Mouse (Mus musculus): ENCODE measurements around the gene Cd101. TPM values are rescaled to one million over a fixed set of nuclear protein-coding genes. Genes with fewer than 3 reads are reported as not detected.
A peak's percentile ranks its signal among the peaks of the same experiment; 100 is the strongest.

The Cd101 gene
- polyA plus RNA-seq, 1 experiment from 2014 or later: 0.06 TPM

DNA sequence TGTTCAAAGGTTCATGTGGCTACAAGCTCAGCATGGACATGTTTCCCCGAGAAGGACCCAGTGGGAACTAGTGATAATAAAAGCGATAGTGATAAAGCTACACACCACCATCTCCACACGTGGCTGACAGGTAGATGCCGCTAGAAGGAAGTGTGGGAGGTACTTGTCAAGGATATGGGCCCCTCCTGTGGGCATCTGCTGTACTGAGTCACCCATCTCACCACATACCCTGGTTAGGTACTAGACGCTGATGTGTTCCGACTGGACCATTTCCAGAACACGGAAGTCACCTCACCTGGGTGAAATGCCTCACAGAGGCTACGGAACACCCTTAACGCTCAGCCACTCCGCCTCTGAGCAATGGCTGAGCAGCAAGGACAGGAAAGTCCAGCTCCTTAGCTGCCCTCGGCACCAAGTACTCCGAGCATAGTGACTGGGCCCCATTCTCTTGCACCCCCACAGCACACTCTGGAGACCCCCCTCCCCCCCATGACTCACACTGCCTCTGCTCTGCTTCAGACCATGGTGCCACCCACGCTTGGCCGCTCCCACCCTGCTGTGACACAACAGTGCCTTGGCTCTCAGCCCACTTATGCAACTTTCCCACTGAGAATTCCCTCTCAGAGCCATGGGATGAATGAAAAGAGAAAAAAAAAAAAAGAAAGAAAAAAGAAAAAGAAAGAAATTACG, 18.4 kb upstream of the Cd101 start:
- Histone ChIP-seq H3K4me1 (ENCODE audit: insufficient read depth, low read length) (peaks cover 4% of the 10 kb centered on the region; the same call in 1 of the 2 replicates), H3K4me3 (ENCODE audit: low read length) (no peak overlapping the region), H3K27ac (ENCODE audit: low read length) (no peak overlapping the region), H3K27me3 (ENCODE audit: insufficient read depth, low read length) (no peaks in the 10 kb centered on the region), H3K9me3 (ENCODE audit: low read length) (no peaks in the 10 kb centered on the region), H3K36me3 (ENCODE audit: insufficient read depth, low read length) (peaks cover 12% of the 10 kb centered on the region), H3K4me2 (replicated peaks; ENCODE audit: low read depth, low read length) (no peak overlapping the region), H3K9ac (replicated peaks; ENCODE audit: low read length) (no peak overlapping the region)
- peak; percentile 51; the same call in 1 of the 2 replicates for ATAC-seq (ENCODE audit: low FRiP score, low TSS enrichment)
- WGBS: 79% methylated on average over 15 of the region's 15 CpGs

DNA sequence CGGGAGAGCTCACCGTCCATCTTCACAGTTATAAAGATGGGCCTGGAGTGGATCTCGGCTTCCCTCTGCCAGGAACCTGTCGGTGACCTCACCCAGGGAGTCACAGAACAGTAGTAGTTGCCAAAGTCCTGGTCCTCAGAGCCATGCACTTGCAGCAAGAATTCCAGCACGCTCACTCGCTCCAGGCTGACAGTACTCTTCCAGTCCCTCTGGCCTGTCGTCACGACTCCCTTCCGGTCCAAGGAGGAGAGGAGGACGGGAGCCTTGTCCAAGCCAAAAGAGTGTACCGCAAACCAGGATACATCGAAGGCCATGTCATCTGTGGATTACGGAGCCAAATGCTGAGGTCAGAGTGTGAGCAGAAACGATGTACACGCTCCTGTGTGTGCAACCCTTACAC, 16.1 kb upstream of the Cd101 start:
- Histone ChIP-seq H3K36me3 (ENCODE audit: insufficient read depth, low read length) (peaks cover 17% of the 10 kb centered on the region), H3K9ac (replicated peaks; ENCODE audit: low read length) (no peak overlapping the region), H3K4me3 (ENCODE audit: low read length) (no peak overlapping the region), H3K4me1 (ENCODE audit: insufficient read depth, low read length) (peaks cover 4% of the 10 kb centered on the region; the same call in 1 of the 2 replicates), H3K27ac (ENCODE audit: low read length) (no peak overlapping the region), H3K27me3 (ENCODE audit: insufficient read depth, low read length) (no peaks in the 10 kb centered on the region), H3K9me3 (ENCODE audit: low read length) (no peaks in the 10 kb centered on the region), H3K4me2 (replicated peaks; ENCODE audit: low read depth, low read length) (no peak overlapping the region)
- WGBS: 93% methylated on average over 15 of the region's 15 CpGs
- no peak for ATAC-seq (ENCODE audit: low FRiP score, low TSS enrichment)

DNA sequence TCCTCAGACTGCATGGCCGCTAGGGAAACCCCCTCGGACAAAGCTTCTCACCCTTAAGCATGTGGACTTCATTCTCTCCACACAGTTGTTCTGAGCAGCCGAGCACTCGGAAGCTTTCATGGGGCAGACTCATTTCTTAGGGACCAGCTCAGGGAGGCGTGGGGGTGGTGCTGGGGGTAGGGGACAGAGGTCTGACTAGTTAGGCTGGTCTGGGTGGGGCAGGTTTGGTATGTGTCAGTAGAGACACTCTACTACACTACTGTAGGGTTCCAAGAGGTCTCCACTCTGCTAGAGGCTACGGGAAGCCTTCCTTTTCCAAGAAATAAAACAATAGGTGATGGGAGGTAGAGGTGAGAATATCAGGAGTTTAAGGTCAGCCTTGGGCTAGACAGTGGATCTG, 15.3 kb upstream of the Cd101 start:
- no peaks in the 10 kb centered on the region for H3K9me3 ChIP-seq (ENCODE audit: low read length)
- peaks cover 4% of the 10 kb centered on the region; the same call in 1 of the 2 replicates for H3K4me1 ChIP-seq (ENCODE audit: insufficient read depth, low read length)
- ATAC-seq (ENCODE audit: low FRiP score, low TSS enrichment): 0 out of 2 replicates have a peak, but pooled peaks have one; percentile 33
- H3K27me3 ChIP-seq (ENCODE audit: insufficient read depth, low read length): no peaks in the 10 kb centered on the region
- no peak overlapping the region for H3K4me3 ChIP-seq (ENCODE audit: low read length)
- 71% methylated on average over 6 of the region's 6 CpGs for WGBS
- peaks cover 17% of the 10 kb centered on the region for H3K36me3 ChIP-seq (ENCODE audit: insufficient read depth, low read length)
- no peak overlapping the region for H3K9ac ChIP-seq (replicated peaks; ENCODE audit: low read length)
- no peak overlapping the region for H3K27ac ChIP-seq (ENCODE audit: low read length)
- no peak overlapping the region for H3K4me2 ChIP-seq (replicated peaks; ENCODE audit: low read depth, low read length)

DNA sequence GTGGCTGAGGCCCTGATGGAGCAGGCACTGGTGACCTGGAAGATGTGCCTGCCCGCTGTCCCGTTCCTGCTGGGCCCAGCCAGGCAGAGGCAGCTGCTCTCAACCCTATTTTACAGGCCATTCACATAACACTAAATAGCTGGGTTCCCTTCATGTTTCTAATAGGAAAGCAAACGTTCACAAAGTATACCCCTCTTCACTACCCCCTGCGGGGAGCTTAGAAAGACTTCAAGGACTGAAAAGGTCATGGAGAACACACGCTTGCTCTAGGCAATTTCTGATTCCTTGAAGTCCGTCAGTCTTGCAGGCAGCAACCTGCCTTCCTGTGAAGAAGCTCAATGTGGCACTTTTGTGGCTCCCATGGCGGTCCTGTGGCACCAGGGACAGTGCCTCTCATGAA, 12.6 kb upstream of the Cd101 start:
- Histone ChIP-seq H3K27me3 (ENCODE audit: insufficient read depth, low read length) (no peaks in the 10 kb centered on the region), H3K36me3 (ENCODE audit: insufficient read depth, low read length) (peaks cover 14% of the 10 kb centered on the region), H3K4me2 (replicated peaks; ENCODE audit: low read depth, low read length) (no peak overlapping the region), H3K9ac (replicated peaks; ENCODE audit: low read length) (no peak overlapping the region), H3K27ac (ENCODE audit: low read length) (no peak overlapping the region), H3K4me1 (ENCODE audit: insufficient read depth, low read length) (peaks cover 8% of the 10 kb centered on the region; the same call in 1 of the 2 replicates), H3K9me3 (ENCODE audit: low read length) (no peaks in the 10 kb centered on the region), H3K4me3 (ENCODE audit: low read length) (no peak overlapping the region)
- WGBS: 86% methylated on average over 7 of the region's 7 CpGs
- ATAC-seq (ENCODE audit: low FRiP score, low TSS enrichment): no peak

DNA sequence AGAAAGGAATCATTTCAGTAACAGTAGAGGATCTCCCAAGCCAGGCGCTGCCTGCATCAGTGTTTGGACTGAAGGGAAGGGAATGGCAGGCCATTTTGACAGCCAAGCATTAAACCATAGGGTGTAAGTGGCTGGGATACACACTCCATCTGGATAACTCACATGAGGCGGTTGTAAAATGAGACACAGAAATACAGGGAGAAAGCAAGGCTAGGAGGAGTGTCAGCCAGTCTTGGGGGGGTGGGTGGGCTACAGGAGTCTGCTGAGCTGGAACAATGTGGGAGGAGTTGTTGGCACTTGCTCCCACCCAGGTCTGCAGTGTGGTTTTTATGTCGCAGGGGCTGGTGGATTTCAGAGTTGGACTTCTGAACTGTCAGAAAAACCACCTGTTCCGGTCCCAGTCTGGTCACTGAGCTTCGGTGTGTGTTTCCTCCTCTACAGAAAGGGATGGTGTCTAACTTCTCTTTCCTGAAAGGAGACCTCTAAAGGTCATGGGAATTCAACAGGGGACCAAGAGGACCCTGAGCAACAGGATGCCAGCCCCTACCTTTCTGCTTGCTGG, 8.7 kb upstream of the Cd101 start:
- Histone ChIP-seq H3K36me3 (ENCODE audit: insufficient read depth, low read length) (peaks cover 8% of the 10 kb centered on the region), H3K4me2 (replicated peaks; ENCODE audit: low read depth, low read length) (no peak overlapping the region), H3K9me3 (ENCODE audit: low read length) (no peaks in the 10 kb centered on the region), H3K4me3 (ENCODE audit: low read length) (no peak overlapping the region), H3K9ac (replicated peaks; ENCODE audit: low read length) (no peak overlapping the region), H3K27me3 (ENCODE audit: insufficient read depth, low read length) (no peaks in the 10 kb centered on the region), H3K27ac (ENCODE audit: low read length) (no peak overlapping the region), H3K4me1 (ENCODE audit: insufficient read depth, low read length) (peaks cover 8% of the 10 kb centered on the region; the same call in 1 of the 2 replicates)
- ATAC-seq (ENCODE audit: low FRiP score, low TSS enrichment): peak; percentile 74; the same call in 1 of the 2 replicates
- 44% methylated on average over 5 of the region's 5 CpGs for WGBS

DNA sequence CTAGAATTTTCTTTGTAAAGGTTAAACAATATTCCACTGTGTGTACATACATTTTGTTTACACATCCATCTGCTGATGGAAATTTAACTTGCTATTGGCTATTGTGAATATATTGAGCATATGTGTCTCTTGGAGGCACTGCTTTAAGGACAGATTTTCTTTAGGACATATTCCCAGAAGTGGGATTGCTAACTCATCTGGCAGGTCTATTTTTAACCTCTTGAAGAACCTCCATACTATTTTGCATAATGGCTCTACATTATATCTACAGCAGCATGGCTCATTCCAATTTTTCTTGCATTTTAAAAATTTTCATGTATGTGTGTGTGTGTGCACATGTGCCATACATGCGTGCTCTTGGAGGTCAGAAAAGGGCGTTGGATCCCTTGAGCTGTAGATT, 6.6 kb upstream of the Cd101 start:
- no peak overlapping the region for H3K9ac ChIP-seq (replicated peaks; ENCODE audit: low read length)
- H3K4me2 ChIP-seq (replicated peaks; ENCODE audit: low read depth, low read length): no peak overlapping the region
- H3K36me3 ChIP-seq (ENCODE audit: insufficient read depth, low read length): no peaks in the 10 kb centered on the region
- no peak overlapping the region for H3K4me3 ChIP-seq (ENCODE audit: low read length)
- H3K4me1 ChIP-seq (ENCODE audit: insufficient read depth, low read length): peaks cover 17% of the 10 kb centered on the region
- 93% methylated on average over 2 of the region's 2 CpGs for WGBS
- no peak for ATAC-seq (ENCODE audit: low FRiP score, low TSS enrichment)
- no peaks in the 10 kb centered on the region for H3K27me3 ChIP-seq (ENCODE audit: insufficient read depth, low read length)
- no peak overlapping the region for H3K27ac ChIP-seq (ENCODE audit: low read length)
- no peaks in the 10 kb centered on the region for H3K9me3 ChIP-seq (ENCODE audit: low read length)

DNA sequence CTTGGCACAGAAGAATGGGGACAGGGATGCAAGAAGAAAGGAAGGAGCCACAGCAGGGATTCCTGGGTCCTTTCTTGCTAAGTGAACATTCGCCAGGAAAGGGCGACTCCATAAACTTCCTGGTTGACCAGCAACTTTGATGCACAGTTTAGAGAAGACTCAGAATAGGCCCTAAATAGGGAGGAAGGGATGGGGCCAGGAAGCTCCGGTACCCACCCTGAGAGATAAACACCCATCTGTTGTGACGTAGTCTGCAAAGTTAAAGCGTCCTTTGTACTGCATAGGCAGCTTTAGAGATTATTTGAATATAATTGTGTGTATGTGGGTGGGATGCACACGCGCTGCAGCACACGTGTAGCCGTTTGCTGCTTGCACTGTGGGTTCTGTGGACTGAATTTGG, 5.2 kb upstream of the Cd101 start:
- H3K4me3 ChIP-seq (ENCODE audit: low read length): no peak overlapping the region
- no peak for ATAC-seq (ENCODE audit: low FRiP score, low TSS enrichment)
- no peaks in the 10 kb centered on the region for H3K27me3 ChIP-seq (ENCODE audit: insufficient read depth, low read length)
- H3K36me3 ChIP-seq (ENCODE audit: insufficient read depth, low read length): no peaks in the 10 kb centered on the region
- no peak overlapping the region for H3K9ac ChIP-seq (replicated peaks; ENCODE audit: low read length)
- H3K27ac ChIP-seq (ENCODE audit: low read length): no peak overlapping the region
- no peaks in the 10 kb centered on the region for H3K9me3 ChIP-seq (ENCODE audit: low read length)
- WGBS: 88% methylated on average over 9 of the region's 9 CpGs
- H3K4me1 ChIP-seq (ENCODE audit: insufficient read depth, low read length): peaks cover 17% of the 10 kb centered on the region
- H3K4me2 ChIP-seq (replicated peaks; ENCODE audit: low read depth, low read length): no peak overlapping the region

DNA sequence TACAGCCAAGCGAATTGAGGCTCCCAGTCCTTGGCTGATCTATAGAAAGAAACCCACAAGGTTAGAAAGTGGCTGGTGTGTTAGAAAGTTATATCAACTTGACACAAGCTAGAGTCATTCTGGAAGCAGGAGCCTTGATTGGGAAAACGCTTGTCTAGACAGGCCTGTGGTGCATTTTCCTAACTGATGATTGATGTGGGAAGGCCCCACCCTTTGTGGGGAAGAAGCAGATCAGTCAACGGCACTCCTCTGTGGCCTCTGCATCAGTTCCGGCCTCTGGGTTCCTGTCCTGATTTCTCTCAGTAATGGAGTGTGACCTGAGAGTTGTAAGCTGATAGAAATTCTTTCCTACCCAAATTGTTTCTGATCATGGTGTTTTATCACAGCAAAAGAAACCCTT, 4.3 kb upstream of the Cd101 start:
- 43% methylated on average over 4 of the region's 4 CpGs for WGBS
- ATAC-seq (ENCODE audit: low FRiP score, low TSS enrichment): no peak
- no peaks in the 10 kb centered on the region for H3K9me3 ChIP-seq (ENCODE audit: low read length)

DNA sequence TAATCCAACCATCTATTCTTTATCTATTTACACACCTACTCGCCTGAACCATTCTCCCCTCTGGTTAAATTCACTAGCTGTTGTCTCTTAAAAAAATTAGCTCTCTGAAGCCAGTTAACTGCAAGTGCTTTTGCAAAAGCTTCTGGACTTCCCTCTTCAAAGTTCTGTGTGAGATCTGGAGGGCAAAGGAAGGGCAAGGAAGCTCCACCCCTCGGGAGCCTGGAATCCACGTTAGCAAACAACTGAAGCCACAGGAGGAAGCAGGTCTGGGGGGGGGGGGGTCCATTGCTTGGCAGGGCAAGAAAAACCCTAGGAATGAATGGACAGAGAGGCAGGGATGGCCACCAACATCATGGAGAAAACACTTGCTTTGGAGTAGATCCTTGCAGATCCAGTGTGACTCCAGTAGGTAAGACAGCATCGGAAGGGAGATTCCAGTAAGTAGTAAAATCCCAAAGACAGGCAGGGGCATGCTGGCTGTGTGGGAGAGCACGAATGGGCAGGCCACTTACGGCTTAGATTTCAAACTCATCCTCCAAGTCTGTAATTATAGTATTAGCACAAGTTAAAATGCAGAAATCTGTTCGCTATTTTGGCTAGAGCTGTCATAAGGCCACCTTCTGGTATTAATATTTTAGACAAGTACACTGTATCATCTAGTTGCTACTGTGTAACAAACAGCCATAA, 2.2 kb upstream of the Cd101 start:
- Histone ChIP-seq H3K9ac (replicated peaks; ENCODE audit: low read length) (no peak overlapping the region), H3K4me3 (ENCODE audit: low read length) (no peak overlapping the region), H3K4me2 (replicated peaks; ENCODE audit: low read depth, low read length) (no peak overlapping the region), H3K9me3 (ENCODE audit: low read length) (no peaks in the 10 kb centered on the region), H3K36me3 (ENCODE audit: insufficient read depth, low read length) (no peaks in the 10 kb centered on the region), H3K4me1 (ENCODE audit: insufficient read depth, low read length) (peaks cover 9% of the 10 kb centered on the region), H3K27ac (ENCODE audit: low read length) (no peak overlapping the region), H3K27me3 (ENCODE audit: insufficient read depth, low read length) (no peaks in the 10 kb centered on the region)
- ATAC-seq (ENCODE audit: low FRiP score, low TSS enrichment): no peak
- WGBS: 37% methylated on average over 7 of the region's 7 CpGs

More for the DNA sequence above, 4.3 kb upstream of the Cd101 start:
- H3K27ac ChIP-seq (ENCODE audit: low read length): no peak overlapping the region
- no peak overlapping the region for H3K4me2 ChIP-seq (replicated peaks; ENCODE audit: low read depth, low read length)
- no peak overlapping the region for H3K9ac ChIP-seq (replicated peaks; ENCODE audit: low read length)
- H3K4me1 ChIP-seq (ENCODE audit: insufficient read depth, low read length): peaks cover 17% of the 10 kb centered on the region
- no peak overlapping the region for H3K4me3 ChIP-seq (ENCODE audit: low read length)
- no peaks in the 10 kb centered on the region for H3K36me3 ChIP-seq (ENCODE audit: insufficient read depth, low read length)
- H3K27me3 ChIP-seq (ENCODE audit: insufficient read depth, low read length): no peaks in the 10 kb centered on the region

DNA sequence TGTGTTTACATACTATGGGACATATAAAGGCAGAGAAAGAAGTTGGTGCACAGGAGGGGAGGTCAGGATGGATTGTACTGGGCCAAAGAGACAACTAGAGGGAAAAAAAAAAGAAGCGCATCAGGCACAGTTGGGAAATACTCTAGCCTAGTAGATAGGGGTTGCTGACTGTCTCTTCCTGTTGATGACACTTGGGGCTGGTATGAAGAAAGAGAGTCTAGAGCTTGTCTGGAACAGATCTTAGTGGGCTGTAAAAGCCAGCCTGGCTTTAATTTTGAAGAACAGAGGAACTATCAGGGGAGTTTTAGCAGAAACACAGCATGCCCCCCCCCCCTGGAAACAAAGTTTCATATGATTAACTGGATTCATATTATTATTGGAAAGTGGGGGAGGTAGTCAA, 1.3 kb upstream of the Cd101 start:
- H3K9ac ChIP-seq (replicated peaks; ENCODE audit: low read length): no peak overlapping the region
- H3K9me3 ChIP-seq (ENCODE audit: low read length): no peaks in the 10 kb centered on the region
- ATAC-seq (ENCODE audit: low FRiP score, low TSS enrichment): no peak
- WGBS: 90% methylated on average over 1 of the region's 1 CpGs
- H3K4me3 ChIP-seq (ENCODE audit: low read length): no peak overlapping the region
- peaks cover 9% of the 10 kb centered on the region for H3K4me1 ChIP-seq (ENCODE audit: insufficient read depth, low read length)
- no peak overlapping the region for H3K27ac ChIP-seq (ENCODE audit: low read length)
- no peak overlapping the region for H3K4me2 ChIP-seq (replicated peaks; ENCODE audit: low read depth, low read length)
- no peaks in the 10 kb centered on the region for H3K36me3 ChIP-seq (ENCODE audit: insufficient read depth, low read length)
- no peaks in the 10 kb centered on the region for H3K27me3 ChIP-seq (ENCODE audit: insufficient read depth, low read length)
